Mouse (Mus musculus) layer of hippocampus, adult 2 months (tissue): ENCODE results near the gene Hamp. TPM values are rescaled to one million over a fixed set of nuclear protein-coding genes. Genes with fewer than 3 reads are reported as not detected.

Source experiments
- DNase-seq, 2 experiments: peaks; one replicate each; pipeline ENCODE4 v3.0.0; 2022; ENCODE audit warnings: low spot score in 2 of 2
- H3K27ac ChIP-seq: fragments of 200-600 bp; 2 replicates; pipeline ENCODE4 v1.8.1; 2022
- H3K4me3 ChIP-seq: fragments of 200-600 bp; 2 replicates; pipeline ENCODE4 v1.8.1; 2022; ENCODE audit warnings: mild to moderate bottlenecking
- CTCF ChIP-seq: fragments of 200-600 bp; conservative IDR thresholded peaks from 2 replicates; pipeline ENCODE4 v1.8.1; 2022; ENCODE audit warnings: antibody characterized with exemption, mild to moderate bottlenecking, moderate library complexity
- total RNA-seq, 2 experiments: library from RNA; stranded (reverse); gene quantifications; 2 replicates each; pipeline ENCODE4 v1.2.3; 2021

Hamp gene
- total RNA-seq, 2 experiments from 2014 or later: not detected

GRCm38 (mm10) chr7:30964366-30964765 is 20.5 kb upstream of the Hamp start:
- Histone ChIP-seq H3K4me3 (no peak overlapping the region), H3K27ac (no peak overlapping the region)
- no peak for TF ChIP-seq CTCF
- DNase-seq: no peak

- DNase-seq: no peak
- no peak overlapping the region for H3K4me3 ChIP-seq
- H3K27ac ChIP-seq: no peak overlapping the region
- no peak for TF ChIP-seq CTCF
These were observed 19.0 kb upstream of the Hamp start for GRCm38 (mm10) chr7:30962862-30963261.

GRCm38 (mm10) chr7:30959786-30960349 is 16.0 kb upstream of the Hamp start:
- DNase-seq: no peak
- no peak for TF ChIP-seq CTCF
- H3K27ac ChIP-seq: no peak overlapping the region
- no peak overlapping the region for H3K4me3 ChIP-seq

- Histone ChIP-seq H3K27ac (no peak overlapping the region), H3K4me3 (no peak overlapping the region)
- no peak for DNase-seq
- TF ChIP-seq CTCF: no peak
These were observed 15.1 kb upstream of the Hamp start for GRCm38 (mm10) chr7:30958866-30959487.

GRCm38 (mm10) chr7:30958109-30958865 is 14.5 kb upstream of the Hamp start:
- no peak for DNase-seq
- Histone ChIP-seq H3K27ac (peak overlapping the region; percentile 98), H3K4me3 (peak overlapping the region; percentile 62)
- TF ChIP-seq CTCF: no peak

GRCm38 (mm10) chr7:30957367-30957783 is 13.5 kb upstream of the Hamp start:
- no peak for TF ChIP-seq CTCF
- DNase-seq: peak; percentile 86 to 90
- peak overlapping the region; percentile 62 for H3K4me3 ChIP-seq
- peak overlapping the region; percentile 98 for H3K27ac ChIP-seq

- Histone ChIP-seq H3K4me3 (peak within 1 kb of the TSS; percentile 62), H3K27ac (peak within 1 kb of the TSS; percentile 98)
- peak; percentile 77 to 78 for DNase-seq
- TF ChIP-seq CTCF: no peak
These were observed 13.0 kb upstream of the Hamp start, which contains the start of gene Usf2 for GRCm38 (mm10) chr7:30956756-30957366. TSS of gene Usf2 (minus strand) at chr7:30956803.

GRCm38 (mm10) chr7:30956357-30956751 is 12.5 kb upstream of the Hamp start:
- no peak for DNase-seq
- H3K4me3 ChIP-seq: peak overlapping the region; percentile 62
- no peak for TF ChIP-seq CTCF
- peak overlapping the region; percentile 98 for H3K27ac ChIP-seq

GRCm38 (mm10) chr7:30955584-30956356 is 11.9 kb upstream of the Hamp start:
- DNase-seq: peak; percentile 56 to 78
- TF ChIP-seq CTCF: peak; percentile 90
- Histone ChIP-seq H3K27ac (peak overlapping the region; percentile 98), H3K4me3 (peak overlapping the region; percentile 62)

- Histone ChIP-seq H3K4me3 (peak overlapping the region; percentile 62), H3K27ac (peak overlapping the region; percentile 98)
- no peak for TF ChIP-seq CTCF
- DNase-seq: no peak
These were observed 11.2 kb upstream of the Hamp start for GRCm38 (mm10) chr7:30954971-30955520.

- H3K27ac ChIP-seq: 0 out of 2 replicates have a peak overlapping the region, but pooled peaks have one; percentile 98
- TF ChIP-seq CTCF: 0 out of 2 replicates have a peak, but pooled peaks have one; percentile 14
These were observed 10.2 kb upstream of the Hamp start for GRCm38 (mm10) chr7:30954036-30954435.

GRCm38 (mm10) chr7:30953459-30953858 is 9.6 kb upstream of the Hamp start:
- Histone ChIP-seq H3K27ac (0 out of 2 replicates have a peak overlapping the region, but pooled peaks have one; percentile 98), H3K4me3 (no peak overlapping the region)
- DNase-seq: no peak
- TF ChIP-seq CTCF: no peak

More at GRCm38 (mm10) chr7:30954036-30954435, 10.2 kb upstream of the Hamp start:
- H3K4me3 ChIP-seq: no peak overlapping the region
- DNase-seq: no peak
